ENCODE assay signal across 18 mouse cellular contexts in genomic region chr1:52057153-52057552, GRCm38 (mm10).
"Had no signal": no experiment of that assay in that cellular context is flagged by ENCODE, and none has a peak within 500 bp of the region (broad histone marks: within the 10 kb centered on the region; RNA-seq: fewer than 3 reads in every experiment).

No protein-coding gene starts in this region.

- H3K9me3 ChIP-seq: limb, embryonic 15.5 days; liver, embryonic 12.5 days; midbrain, embryonic 10.5 days; midbrain, embryonic 12.5 days; neural tube, embryonic 13.5 days; neural tube, embryonic 15.5 days had no signal

- DNase-seq: lung, embryonic 14.5 days; midbrain, embryonic 14.5 days; retina, postnatal 1 day; right cerebral cortex, adult 18-20 months; right cerebral cortex, postnatal 25 days; right cerebral cortex, postnatal 4 days; spleen, adult 18-20 months; thymus, adult 18-20 months; thymus, postnatal 14 days; thymus, postnatal 36 days had no signal

- H3K4me1 ChIP-seq: limb, embryonic 15.5 days; liver, embryonic 12.5 days; midbrain, embryonic 10.5 days; midbrain, embryonic 12.5 days; neural tube, embryonic 13.5 days; neural tube, embryonic 15.5 days had no signal

- H3K27me3 ChIP-seq: limb, embryonic 15.5 days; liver, embryonic 12.5 days; midbrain, embryonic 12.5 days; neural tube, embryonic 13.5 days; neural tube, embryonic 15.5 days had no signal

- ATAC-seq: liver, embryonic 12.5 days; midbrain, embryonic 16.5 days had no signal

- H3K4me3 ChIP-seq: limb, embryonic 15.5 days; liver, embryonic 12.5 days; midbrain, embryonic 10.5 days; midbrain, embryonic 12.5 days; myocyte; neural tube, embryonic 13.5 days; neural tube, embryonic 15.5 days had no signal

- H3K36me3 ChIP-seq: limb, embryonic 15.5 days; liver, embryonic 12.5 days; midbrain, embryonic 10.5 days; midbrain, embryonic 12.5 days; neural tube, embryonic 13.5 days; neural tube, embryonic 15.5 days had no signal
